Mouse (Mus musculus) cerebellum, postnatal 14 days (tissue): ENCODE measurements at regions not wholly inside any gene's neighbourhood (a gene's known extent, or its start where the extent isn't known, plus 50 kb on each side); places are given as distances from the start of the nearest gene placed in this dataset.
"Not testable (repeated sequence)": the region's sequence is repeated elsewhere in the genome, so short reads cannot be mapped to it uniquely, and the experiment has no call there.

ENCODE experiments used
- DNase-seq, 2 experiments: peaks; one replicate each; pipeline ENCODE4 v3.0.0; 2021; ENCODE audit warnings: mixed read lengths in 2 of 2

DNA sequence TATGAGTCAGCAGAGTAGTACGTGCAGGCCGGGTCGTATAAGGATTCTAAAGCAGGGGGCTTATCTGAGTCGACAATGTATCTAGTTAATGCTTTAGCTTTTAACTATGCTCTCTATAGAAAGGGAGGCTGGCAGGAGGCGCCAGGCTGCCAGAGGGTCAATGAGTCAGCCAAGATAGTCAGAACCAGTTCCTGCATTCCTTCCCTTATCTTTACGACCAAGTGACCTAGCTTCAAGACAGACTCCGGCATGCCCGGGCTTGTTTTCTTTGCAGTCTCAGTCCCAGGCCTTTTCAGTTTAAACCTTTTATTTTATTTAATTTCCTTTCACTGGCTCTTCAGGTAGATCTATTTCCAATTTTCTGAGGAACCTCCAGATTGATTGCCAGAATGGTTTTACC lies 374.0 kb upstream of the Nrxn1 start:
- DNase-seq = no peak

DNA sequence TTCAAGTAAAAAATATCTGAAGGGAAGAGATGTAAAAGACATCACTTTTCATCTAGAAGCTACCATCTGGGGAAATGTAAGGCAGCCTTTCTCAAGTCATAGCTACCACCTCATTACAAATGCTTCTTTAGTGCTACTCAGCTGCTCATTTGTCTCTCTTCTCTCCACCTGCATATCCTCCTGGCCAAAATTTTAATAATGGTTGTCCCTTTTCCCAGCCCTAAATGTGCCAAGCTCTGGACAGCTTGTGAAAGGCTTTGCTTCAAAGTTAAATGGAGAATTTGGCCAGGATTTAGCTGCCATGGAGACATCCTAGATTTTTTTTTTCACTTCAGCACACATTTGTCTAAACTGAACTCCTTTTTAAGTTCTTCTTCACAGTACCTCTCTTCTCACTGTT lies 358.8 kb upstream of the Nrxn1 start:
- peak; percentile 2 to 15 for DNase-seq

DNA sequence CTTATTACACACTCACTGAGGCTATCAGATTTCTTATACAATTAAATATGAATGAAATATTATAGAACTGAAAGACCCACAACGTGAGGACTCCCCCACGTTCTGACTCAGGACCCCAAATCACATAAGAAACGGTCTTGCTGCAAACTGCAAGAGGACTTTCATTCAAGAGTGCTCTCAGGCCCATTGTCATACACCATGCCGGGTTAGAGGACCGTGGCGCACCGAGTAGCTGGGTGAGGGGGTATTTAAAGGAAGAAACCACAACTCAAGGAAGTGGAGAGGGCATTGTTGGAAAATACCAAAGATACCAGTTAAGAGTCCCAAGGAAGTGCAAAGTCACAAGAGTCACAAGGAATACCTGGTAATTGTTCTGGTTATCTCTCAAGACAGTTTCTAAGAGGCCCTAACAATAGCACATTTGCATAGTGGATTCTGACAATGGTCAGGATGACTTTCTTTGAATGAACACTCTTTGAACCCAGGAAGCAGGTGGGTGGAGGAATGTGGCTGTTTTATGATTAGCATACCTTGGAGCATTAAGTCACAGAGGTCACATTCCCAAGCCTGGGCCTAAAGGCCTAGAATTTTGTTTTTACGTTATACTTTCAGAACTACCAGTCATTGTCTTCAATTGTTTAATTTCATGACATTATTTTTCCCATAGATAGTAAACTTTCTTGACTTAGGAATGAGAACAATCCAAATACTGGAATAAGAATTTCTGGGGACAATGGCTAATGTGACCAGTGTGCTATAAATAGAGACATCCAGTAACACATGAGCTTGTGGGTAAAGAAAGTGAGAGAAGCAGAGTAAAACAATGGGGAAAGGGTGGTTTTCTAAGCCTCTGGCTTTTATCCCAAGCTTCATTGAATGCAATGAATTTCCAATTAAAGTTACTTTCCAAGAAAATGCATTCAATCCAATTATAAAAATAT lies 339.2 kb upstream of the Nrxn1 start:
- not testable (repeated sequence) for DNase-seq

DNA sequence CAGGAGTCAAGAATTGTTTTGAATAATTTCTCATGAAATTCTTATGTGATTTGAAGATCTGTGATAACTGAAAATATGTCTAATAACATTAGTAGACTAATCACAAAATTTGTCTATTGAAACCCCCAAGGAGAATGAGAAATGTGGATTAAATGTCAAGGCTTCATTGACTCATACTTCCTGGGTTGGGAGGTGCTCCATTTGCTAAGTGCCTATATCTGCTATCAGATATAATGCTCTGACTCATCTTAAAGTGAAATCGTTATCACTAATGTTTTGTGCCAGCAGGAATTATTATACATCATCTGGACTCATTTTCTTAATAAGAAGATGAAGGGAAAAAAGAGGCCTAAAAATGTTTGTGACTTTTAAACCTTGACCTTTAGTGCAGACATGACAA lies 337.5 kb upstream of the Nrxn1 start:
- no peak for DNase-seq

DNA sequence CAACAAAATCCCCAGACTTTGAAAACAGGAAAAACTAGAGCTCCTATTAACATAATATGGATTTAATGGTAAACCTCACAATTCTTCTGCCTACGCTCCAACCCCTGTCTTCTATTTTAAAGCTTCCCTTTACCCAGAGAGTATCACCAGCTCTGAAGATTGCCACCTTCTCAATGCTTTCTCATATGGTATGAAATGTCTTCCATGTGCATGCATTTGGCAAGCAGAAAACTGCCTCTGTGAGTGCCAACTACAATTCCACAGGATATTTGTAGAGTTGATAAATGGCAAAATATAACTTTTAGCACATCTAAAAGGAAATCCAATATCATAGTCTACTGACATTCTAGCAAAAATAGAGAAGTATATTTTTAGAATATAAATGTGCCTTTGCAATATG lies 332.2 kb upstream of the Nrxn1 start:
- no peak for DNase-seq

GRCm38 (mm10) chr17:91418582-91418981 lies 325.7 kb upstream of the Nrxn1 start:
- no peak for DNase-seq

DNA sequence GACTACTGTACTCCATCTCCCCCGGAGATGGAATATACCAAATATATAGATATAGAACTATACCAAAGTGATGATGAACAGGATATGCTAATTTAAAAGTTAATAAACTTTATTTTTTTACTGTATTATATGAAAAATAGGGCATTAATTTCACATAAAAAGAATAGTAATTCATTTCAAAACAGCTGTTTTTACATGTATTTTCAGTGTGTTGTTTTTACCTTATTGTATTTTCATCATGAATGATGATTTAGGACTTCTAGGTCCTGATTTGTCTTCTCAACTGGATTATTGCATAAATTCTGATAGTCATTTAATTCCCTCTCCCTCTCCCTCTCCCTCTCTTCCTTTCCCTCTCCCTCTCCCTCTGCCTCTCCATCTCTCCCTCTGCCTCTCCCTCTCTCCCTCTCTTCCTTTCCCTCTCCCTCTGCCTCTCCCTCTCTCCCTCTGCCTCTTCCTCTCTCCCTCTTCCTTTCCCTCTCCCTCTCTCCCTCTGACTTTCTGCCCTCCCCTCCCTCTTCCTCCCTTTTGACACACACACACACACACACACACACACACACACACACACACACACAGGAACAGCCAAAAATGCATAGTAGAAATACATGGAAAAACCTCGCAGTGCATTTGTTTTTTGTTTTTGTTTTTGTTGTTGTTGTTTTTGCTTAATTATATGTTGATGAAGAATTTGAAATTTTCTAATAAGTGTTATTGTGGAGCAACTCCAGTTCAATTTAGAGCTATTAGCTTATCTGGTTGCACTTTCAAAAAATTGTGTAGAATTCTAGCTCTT lies 298.3 kb upstream of the Nrxn1 start:
- DNase-seq = no peak

DNA sequence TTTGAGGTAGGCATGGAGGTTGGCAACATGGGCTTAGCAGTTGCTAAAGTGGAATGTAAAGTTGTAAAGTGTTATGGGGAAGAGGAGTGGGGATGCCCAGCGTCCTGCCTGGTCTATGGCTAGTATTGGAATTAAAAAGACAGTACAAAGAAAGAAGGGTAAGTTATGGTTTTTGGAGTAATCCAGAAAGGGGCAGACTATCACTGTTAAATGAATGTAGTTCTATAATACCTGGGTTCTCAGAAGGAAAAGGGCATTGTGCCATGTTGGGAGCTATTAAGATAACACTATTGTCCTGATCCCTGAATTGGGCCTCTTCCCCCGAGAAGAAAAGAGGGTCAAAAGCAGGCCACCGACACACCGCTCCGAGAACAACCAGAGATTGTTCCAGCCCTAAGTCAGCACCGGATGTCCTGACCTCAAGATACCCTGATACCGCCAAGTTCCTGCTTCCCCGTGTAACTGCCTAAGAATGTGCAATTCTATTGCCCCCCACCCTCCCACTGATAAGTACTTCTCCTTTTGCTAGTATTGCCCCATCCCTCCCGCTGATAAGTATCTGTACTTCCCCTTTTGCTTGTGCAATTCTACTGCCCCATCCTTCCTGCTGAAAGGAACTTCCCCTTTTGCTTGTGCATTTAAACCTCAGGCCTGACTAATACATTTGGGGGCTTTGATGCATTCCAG lies 297.2 kb upstream of the Nrxn1 start:
- not testable (repeated sequence) for DNase-seq

DNA sequence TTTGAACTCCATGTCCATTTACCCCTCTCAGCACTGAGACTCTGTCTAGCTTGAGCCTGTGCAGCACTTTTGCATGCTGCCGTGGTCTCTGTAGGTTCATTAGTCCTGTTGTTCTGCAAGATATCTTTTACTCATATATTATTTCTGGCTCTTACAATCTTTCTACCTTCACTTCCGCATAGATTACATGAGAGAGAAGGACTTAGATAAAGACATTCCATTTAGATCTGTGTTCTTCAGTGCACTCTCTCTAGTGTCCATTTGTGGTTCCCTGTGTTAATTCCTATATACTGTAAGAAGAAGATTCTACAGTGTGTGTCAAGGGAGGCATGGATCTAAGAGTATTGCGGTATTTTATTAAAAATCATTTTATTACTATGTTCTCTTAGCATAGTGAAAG lies 295.6 kb upstream of the Nrxn1 start:
- DNase-seq = no peak

DNA sequence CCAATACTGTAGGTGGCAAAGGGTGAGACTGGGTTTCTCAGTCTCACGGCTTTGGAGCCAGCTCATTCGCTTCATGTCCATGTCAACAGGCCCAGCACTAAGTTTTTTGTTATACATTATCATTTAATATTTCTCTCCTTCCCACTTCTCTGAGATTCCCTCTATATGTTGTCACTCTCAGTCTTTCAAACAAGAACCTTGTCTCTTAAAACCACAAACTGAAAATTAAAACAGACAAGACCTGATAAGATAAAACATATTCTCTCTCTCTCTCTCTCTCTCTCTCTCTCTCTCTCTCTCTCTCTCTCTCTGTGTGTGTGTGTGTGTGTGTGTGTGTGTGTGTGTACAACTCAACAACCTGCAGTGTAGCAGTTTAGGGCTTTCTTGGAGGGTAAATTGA lies 295.2 kb upstream of the Nrxn1 start:
- DNase-seq = no peak

DNA sequence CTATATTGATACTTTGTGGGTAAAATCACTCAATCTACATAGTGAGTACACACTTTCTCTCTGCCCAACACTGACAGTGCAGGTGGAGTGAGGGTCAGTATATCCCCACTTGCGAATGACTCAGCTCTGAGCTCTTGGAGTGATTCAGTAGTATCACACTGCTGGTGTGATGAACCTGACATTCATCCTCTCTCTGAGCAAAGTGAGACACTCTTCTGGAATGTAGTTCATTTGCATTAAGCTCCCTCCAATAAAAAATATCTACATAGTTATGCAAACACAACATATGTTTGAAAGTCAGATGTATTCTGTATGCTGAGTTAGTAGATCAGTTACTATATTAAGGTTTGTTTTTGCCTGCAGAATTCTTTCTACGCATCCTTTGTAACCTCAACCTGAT lies 293.1 kb upstream of the Nrxn1 start:
- no peak for DNase-seq

GRCm38 (mm10) chr17:91368156-91368555 lies 275.3 kb upstream of the Nrxn1 start:
- DNase-seq = no peak

GRCm38 (mm10) chr17:91361261-91361660 lies 268.4 kb upstream of the Nrxn1 start:
- peak; percentile 58 to 60 for DNase-seq

GRCm38 (mm10) chr17:91352107-91352506 lies 259.2 kb upstream of the Nrxn1 start:
- no peak for DNase-seq

DNA sequence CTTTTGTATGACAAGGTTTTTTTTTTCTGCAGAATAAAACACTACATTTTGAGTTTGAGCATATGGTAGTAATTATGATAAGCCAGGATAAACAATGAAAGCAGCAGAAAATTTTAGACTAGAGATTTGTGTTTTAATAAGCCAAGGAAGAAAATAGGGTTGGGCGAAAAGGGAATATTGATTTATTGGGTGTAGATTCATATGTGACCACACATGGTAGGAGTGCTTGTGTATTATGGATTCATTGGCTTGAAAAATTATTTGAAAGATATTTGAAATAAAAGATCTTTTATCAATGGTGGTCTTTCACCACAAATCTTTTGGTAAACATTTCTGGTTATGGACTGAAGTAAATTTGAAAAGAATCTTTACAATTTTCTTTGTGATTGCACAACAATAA lies 244.0 kb upstream of the Nrxn1 start:
- DNase-seq = no peak

DNA sequence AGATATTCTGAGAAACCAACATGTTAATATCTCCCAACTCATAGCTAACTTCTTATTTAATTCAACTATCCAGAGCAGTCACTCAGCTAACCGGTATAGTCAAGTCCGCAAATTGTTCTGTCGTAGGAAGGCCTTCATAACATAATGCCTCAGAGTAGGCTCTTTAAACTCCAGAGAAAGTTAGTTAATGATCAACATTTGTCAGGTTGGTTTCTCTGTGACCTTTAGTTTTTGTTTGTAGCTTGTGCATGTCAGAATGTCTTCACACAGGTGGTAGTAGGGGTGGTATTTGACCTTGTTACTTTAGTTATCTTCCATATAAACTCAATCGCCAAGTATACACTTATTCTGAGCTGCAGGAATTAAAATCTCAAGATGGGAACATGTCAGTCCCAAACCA lies 240.9 kb upstream of the Nrxn1 start:
- DNase-seq = no peak

DNA sequence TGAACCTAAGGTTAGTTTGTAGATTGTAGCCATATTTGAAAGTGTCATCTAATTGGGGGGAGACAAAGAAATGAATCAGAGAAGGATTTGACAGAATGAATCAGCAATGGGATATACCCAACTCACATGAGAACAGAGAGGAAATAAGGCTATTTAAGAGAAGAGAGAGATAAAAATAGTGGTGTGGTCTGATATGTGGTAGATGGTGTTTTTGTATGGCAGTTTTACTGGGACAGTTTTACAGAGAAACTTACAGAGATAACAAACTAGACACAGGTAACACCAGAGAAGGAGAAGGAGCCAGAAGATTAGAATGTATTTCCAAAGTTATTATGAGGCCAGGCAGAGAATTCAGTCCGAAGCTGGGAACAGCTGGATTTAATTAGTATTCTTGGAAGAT lies 240.3 kb upstream of the Nrxn1 start:
- DNase-seq = no peak

GRCm38 (mm10) chr17:91324377-91324776 lies 231.5 kb upstream of the Nrxn1 start:
- peak; percentile 2 to 12 for DNase-seq

DNA sequence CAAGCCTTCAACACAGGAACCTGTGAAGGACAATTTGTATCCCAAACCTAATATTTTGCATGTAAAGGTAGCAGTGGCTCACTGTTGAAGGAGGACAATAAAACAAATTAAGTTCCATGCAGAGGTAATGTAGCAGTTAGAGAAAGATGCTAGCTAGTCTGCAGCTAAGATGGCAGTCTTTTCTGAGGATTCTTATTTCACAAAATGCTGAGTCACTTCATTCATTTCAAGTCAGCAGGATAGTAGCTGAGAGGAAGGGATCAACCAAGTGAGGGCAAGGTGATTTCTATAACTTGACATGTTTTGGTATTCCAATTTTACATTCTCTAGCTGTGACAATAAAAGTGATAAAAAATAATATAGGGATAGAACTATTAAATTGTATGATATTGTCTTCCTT lies 194.0 kb upstream of the Nrxn1 start:
- DNase-seq = no peak

GRCm38 (mm10) chr17:91274378-91274777 lies 181.5 kb upstream of the Nrxn1 start:
- no peak for DNase-seq

DNA sequence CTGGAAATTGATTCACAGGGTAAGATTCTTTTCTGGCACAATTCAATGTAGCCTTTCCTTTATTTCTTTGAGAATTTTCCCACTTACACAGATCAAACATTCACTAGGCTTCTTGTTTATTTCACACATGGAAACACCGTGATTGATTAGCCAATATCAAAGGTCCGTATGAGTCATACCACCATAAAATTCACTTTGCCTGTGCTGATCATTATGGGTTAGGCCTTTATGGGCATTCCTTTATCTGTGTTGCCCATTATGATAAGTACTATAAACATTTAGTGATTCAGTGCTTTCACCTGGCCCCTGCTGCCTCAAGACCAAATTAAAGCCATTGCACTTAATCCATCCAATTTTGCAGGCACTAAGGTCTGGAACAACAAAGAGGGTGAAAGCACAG lies 145.8 kb upstream of the Nrxn1 start:
- no peak for DNase-seq

- DNase-seq = not testable (repeated sequence)
Measured at GRCm38 (mm10) chr17:91236653-91237052, 143.8 kb upstream of the Nrxn1 start.

- no peak for DNase-seq
Measured at GRCm38 (mm10) chr17:91226378-91226777, 133.5 kb upstream of the Nrxn1 start.
